Mouse (Mus musculus): ENCODE data around the gene Pfn1.

Pfn1 gene

DNA sequence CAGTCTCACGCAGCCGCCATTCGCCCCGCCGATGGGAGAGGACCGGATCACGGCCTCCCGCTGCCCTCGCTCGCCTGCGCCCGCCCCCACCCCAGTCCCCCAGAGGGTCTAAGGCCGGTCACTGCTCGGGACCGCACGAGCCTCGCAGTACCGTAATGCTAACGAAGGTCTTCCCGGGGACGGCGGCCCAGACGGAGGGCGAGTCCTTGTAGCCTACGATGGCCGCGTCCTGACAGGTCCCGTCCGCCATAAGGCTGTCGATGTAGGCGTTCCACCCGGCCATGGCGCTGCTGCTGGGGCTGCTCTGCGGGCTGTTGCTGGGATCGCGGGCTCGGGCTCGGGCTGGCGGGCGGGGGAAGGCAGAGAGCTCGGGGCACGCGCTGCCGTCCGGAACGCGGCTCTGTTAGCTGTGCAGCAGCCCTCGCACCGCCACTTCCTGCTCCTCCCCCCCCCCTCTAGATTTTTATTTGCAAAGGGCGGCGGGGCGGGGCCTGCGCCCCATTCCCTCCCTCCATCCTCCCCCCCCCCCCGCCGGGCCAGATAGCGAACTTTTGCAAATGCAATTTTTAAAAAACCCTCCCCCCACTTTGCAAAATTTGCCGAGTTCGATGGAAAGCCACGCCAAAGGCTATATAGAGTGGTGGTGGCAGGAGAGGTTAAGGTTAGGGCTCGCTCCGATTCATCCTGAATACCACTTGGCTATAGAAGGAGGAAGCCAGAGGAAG lies at the start of gene Pfn1:
Pfn1 (minus strand) TSS at position 447 of the 725 bp plus-strand sequence.
- DNase-seq (ENCODE audit: low spot score): peak; percentile 78

DNA sequence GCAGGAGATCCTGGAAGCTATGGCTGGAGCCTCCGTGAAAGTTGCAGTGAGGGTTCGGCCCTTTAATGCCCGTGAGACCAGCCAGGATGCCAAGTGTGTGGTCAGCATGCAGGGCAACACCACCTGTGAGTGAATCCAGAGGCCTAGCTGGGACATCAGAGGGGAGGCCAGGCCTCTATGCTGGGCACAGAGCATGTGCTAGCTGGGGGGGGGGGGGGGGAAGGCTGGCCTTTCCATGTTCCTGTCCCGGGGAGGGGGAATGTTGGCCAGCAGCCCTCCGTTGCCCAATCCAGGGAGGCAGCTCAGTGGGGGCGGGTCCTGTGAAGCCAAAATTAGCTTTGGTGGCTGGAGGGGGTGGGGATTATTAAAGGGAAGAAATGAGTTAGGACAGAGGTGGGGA lies 48.3 kb upstream of the Pfn1 start:
- peak; percentile 46 for DNase-seq (ENCODE audit: low spot score)

DNA sequence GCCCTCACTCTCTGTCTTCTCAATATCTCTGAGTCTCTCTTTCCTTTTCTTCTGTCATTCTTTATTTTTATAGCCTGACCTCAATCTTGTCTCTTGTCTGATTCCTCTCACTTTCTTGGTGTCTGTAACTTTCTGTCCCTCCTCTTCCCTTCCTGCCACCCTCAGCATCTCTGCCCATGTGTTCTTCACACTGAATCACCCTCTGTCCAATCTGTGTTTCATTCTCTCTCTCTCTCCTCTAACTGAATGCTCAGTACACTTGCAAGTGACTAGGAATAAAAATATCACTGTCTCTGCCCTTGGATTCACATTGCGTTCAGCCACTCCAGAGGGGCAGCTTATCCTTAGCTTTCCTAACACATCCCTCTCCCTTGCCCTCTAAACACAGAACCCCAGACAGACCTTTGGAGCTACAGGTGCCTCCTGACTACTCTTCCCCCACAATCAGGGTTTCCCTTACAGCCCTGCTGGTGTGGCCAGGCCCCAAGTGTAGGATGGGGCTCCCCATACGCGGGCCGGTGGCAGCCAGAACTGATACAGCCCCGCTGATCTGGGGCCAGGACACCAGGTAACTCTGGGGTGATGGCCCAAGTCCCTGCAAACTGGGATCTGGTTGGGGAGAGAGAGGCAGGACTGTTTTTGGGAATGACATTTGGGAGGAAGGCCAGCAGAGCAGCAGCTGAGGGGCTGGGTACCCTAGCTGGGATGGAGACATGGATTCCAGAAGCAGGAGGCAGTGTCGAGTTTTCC lies 47.7 kb upstream of the Pfn1 start:
- no peak for DNase-seq (ENCODE audit: low spot score)

DNA sequence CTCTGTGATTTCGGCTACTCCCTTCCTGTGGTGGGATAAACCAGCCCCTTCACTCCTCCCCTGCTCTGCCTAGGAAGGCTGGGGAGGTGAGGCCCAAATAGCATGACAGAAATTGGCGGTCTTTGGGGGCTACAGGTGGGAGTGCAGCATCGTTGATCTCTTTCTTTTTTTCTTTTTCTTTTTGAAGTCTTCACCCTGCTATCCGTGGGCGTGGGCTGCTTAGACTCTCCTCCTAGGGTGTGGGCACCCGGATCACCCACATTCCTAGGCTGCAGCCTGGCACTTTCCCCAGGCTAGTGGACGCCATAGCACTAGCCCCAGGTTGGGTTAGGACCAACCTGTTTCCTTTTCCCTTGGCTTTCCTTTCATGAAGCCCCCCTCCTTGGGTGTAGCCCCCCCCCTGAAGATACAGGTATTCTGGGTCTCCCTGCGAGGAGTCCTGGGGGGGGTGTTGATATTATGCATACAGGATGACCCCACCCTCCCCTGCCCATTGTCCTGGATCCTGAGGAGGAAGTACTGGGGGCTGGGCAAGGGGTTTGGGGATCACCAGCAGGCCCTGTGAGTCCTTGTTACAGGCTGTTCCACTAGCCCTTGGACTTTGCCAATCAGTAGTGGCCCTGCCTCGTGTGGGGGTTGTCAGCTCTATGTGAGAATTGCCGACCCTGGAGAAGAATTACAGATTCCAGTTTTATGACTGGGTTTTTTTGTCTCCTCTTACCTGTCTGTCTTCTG lies 46.9 kb upstream of the Pfn1 start:
- DNase-seq (ENCODE audit: low spot score): peak; percentile 53

DNA sequence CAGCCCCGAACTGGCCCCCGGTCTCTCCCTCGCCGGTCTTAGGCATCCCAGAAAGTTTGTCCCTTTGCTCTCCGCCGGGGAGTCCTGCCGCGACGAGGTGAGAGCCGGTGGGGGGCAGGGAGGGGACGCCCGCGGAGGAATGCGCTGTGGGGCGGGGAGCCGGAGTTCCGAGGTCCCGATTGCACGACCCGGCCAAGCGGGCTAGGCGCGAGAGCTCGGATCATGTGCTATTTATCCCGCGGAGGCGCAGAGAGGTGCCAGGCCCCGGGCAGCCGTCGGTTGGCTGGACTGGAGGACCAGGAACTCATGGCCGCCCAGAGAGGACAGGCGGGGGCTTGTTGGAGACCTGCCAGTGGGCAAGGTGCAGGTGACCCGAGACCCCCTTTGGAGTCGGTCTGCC lies 46.2 kb upstream of the Pfn1 start:
- DNase-seq (ENCODE audit: low spot score): peak; percentile 79

DNA sequence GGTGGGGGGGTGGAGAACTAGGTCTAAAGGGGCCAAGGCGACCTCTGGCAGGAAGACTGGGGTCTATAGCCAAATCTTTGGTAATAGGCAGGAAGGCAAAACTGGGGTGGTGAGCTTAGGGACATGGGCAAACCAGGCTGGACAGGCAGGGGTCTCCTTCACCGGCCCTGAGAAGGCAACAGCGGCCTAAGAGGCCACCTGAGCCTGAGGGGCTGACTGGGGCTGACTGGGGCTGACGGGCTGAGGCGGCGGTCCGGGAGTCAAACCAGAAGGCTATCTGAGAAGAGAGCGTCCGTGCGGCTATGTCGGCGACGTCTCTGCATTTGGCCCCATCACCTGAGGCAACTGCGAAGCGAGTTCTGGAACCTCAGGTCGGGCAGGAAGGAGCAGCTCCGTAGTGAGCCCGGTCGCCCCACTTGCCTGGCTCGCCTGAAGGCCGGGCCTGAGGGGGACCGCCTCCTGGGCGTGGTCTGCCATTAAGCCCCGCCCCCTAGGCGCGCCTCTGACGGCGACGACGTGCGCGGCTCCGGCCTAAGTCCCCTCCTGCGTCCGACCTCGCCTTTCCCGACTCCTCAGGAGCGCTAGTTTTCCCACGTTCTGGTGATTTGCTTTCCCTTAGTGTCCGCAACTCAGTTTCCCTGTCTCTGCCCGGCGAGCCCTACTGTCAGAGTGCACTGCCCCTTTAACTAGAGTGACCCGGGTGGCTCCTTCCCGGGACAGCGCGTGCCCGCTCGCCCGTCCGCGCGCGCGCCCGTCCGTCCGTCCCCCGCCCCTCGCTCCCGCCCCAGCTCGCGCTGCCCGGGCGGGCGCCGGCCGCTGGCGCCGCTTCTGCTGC lies 45.5 kb upstream of the Pfn1 start, which contains the start of the genes Inca1 and Kif1c:
Inca1 (minus strand) TSS at position 434 of the 835 bp plus-strand sequence.
Kif1c (plus strand) TSS at position 827 of the 835 bp plus-strand sequence.
- peak; percentile 96 for DNase-seq (ENCODE audit: low spot score)

DNA sequence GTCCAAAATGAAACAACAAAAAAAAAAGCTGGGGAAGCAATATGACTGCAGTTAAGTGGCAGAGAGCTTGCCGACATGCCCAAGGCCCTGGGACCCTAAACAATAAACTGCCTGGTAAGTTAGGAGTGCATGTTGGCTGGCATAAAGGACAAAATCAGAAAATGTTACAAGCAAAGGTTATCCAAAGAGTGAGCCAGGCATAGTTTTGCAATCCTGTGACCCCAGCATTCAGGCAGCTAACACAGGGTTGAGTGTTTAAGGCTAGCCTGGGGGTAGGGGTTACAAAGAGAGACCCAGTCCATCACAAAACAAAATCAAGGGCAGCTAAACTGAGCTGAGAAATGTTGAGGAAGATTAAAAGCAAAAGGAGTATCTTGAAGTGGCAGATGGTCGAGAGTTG lies 44.6 kb upstream of the Pfn1 start:
- DNase-seq (ENCODE audit: low spot score): no peak

DNA sequence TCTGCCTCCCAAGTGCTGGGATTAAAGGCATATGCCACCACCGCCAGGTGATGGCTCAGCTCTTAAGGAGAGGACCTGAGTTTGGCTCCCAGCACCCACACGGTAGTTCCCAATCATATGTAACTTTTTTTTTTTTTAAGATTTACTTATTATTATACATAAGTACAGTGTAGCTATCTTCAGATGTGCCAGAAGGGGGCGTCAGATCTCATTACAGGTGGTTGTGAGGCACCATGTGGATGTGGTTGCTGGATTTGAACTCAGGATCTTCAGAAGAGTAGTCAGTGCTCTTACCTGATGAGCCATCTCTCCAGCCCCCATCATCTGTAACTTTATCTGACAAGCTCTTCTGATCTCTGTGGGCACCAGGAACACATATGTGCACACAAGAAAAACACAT lies 42.9 kb upstream of the Pfn1 start:
- DNase-seq (ENCODE audit: low spot score): no peak

DNA sequence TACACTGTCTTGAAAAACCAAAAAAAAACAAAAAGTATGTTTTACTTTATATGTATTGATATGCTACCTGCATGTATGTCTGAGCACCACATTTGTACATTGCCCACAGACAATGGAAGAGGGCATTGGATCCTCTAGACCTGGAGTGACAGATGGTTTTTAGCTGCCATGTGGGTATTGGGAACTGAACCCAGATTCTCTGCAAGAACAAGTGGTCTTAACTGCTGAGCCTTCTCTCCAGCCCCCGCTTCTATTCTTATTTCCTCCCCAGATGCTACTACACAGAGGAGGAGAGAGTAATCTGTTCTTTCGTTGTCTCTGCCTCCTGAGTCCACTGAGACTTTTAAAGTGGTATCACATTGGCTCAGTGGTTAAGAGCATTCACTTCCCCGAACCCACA lies 39.1 kb upstream of the Pfn1 start:
- no peak for DNase-seq (ENCODE audit: low spot score)

DNA sequence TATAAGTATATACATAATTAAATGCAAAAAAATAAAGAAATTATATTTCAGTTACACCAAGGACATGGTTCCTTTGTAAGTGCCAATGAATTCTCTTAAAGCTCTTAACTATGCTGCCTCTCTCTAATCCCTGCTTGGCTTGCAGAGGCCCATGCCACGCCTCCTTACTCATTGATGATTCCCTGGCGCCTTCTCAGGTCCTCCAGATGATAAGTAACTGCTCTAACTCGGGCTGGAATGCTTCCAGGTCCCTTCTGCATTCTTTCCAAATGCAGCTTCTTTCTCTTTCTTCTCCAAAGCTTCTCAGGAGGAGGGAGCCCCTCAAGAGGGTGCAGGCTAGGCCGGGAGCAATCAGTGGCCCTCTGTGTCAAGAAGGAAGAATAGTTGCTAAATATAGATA lies 35.1 kb upstream of the Pfn1 start:
- peak; percentile 27 for DNase-seq (ENCODE audit: low spot score)

DNA sequence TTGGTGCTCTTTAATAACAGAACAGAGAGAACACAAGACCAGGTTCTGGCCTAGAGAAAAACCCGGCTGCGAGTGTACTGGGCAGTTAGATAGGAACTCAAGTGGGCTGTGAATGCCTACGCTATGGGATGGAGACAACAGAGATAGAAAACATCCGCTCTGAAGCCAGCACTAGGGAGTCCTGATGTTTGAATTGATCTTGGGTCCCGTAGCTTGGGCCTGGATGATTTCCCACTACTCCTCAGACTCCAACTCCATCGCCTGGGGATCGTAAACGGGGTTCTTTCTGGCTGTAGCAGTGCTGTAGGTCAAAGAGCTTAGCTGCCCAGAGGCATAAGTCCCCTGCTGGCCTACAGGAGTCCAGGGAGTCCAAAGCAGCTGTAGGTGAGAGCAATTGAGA lies 33.9 kb upstream of the Pfn1 start:
- no peak for DNase-seq (ENCODE audit: low spot score)

DNA sequence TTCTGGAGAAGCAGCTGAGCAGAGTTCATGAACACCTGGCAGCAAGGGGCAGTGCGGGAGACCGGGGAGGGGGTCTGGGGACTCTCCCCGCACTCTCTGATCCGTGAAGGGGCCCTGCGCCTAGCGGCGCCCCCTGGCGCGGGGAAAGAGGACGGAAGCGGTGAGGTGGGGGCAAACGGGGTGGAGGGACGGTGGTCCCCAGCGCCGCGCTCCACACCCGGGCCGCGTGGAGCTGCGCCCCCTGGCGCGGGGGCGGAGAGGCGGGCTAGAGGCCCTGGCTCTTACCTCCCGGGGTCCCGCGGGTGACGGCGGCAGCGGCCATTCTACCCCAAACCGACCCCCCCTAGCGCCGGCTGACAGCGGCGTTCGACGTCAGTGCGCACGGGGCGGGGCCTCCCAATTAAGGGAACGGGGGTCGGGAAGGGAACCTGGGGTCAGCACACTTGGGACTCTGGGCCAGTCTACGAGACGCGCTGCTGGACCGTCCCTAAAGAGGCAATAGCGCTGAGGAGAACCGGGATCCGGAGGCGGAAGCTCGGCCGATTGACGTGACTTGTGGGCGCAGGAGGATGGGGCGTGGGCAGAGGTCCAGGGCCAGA lies 33.3 kb upstream of the Pfn1 start, which contains the start of gene Camta2:
Camta2 (minus strand) TSS at position 505 of the 599 bp plus-strand sequence.
- peak; percentile 86 for DNase-seq (ENCODE audit: low spot score)

DNA sequence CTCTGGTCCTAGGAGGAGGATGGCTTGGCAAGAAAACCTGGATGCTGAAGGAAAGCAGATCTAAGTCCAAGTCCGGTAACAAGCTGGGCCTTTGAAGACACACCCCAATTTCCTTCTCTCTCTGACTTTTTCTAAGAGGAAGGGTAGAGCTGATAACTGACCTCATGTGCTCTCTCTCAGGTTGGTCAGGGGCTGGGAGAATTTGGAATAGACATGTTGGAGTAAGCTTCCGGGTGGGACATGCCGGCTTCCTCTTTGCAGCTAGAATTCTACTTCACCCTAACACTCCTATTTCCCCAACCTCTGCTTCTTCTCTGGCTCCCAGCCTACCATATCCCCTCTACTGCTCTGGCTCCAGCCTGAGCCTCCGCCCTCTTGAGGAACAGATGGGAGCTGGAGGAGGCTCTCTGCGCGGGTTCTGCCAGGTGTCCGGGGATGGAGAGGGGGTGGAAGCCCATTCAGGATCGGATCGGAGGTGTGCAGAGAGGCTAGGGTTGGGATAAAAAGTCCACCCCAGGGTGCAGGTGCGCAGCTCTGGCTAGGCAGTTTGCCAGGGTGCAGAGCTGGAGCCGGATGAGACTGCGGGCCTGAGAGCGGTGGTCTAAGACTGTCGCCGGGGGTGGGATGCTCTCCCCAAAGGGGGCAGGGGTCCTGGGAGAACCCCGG lies 32.6 kb upstream of the Pfn1 start:
- peak; percentile 22 for DNase-seq (ENCODE audit: low spot score)

DNA sequence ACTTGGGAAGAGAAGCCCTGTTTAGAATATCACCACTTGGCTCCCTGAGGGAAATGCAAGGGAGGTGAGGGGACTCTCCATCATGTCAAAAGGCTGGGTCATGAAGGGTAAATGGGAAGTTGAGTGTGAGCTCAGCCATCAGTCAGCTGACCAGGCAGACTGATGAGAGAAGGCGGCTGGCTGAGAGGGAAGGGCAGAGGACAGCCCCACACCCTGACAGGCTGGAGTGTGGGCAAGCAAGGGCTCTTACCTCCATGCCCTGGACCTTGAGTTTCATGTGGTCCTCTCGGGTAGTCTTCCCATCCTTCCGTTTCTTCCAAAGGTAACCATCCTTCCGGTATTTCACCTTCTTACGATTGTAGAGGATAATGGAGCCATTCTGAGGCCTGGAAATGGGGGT lies 29.2 kb upstream of the Pfn1 start:
- DNase-seq (ENCODE audit: low spot score): no peak

DNA sequence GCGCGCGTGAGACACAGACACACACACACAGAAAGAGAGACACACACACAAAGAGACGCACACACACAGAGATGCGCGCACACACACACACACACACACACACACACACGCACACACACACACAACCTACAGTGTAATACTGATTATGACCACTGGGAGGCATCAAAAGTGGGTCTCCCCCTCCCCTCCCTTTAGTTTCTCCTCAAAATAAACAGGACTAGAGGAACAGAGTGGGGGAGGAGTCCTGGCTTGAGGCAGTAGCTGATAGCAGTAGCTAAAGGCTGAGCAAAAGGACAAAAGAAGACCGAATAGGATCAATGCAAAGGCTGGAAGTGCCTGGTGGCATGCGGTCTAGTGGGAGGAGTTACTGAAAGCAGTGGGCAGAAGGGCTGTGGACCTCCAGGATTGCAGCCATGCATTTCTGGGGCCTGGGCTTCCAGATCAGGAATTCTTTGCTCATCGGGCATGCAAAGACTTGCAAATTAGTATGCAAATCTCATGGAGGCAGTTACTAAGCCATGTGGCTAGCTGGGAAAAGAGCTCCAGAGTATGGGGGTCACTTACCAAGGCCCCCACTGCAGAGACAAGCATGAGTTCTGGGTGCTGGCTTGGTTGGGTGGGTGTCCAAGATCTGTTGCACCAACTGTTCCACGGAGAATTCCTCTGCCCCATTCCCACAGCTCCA lies 27.6 kb upstream of the Pfn1 start:
- no peak for DNase-seq (ENCODE audit: low spot score)

DNA sequence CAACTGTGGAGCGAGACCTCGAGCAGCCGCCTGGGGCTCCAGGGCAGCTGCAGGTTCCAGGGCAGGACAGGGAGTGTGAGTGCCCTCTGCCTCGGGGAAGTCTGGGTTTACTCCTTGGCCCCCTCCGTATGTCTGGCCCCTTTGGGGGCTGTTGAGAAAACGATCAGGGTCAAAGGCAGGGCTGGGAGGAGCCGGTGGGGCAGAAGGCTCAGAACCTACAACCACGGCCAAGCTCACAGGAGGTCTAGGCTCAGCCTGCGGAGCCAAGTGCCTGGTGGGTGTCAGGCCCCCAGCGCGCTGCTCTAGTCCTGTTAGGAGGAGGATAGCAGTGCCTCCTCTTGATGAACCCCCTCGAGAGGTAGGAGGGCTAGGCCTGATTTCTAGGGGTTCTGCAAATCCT lies 26.7 kb upstream of the Pfn1 start:
- DNase-seq (ENCODE audit: low spot score): no peak

DNA sequence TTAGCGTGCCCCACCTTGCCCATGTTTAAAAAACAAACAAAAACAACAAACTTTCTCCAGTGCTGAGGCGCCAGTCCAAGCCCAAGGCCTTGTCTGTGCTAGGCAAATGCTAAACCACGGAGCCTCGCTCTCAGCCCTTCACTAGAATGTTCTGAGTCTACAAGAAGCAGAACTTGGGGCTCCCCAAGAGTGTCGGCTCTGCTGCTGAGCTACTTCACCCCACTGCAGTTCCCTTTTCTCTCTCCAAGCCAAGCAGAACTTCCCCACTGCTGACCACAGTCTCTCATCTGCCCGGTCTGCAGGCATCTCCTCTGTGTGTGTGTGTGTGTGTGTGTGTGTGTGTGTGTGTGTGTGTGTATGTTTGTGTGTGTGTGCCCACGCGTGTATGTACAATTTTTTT lies 25.4 kb upstream of the Pfn1 start:
- no peak for DNase-seq (ENCODE audit: low spot score)

DNA sequence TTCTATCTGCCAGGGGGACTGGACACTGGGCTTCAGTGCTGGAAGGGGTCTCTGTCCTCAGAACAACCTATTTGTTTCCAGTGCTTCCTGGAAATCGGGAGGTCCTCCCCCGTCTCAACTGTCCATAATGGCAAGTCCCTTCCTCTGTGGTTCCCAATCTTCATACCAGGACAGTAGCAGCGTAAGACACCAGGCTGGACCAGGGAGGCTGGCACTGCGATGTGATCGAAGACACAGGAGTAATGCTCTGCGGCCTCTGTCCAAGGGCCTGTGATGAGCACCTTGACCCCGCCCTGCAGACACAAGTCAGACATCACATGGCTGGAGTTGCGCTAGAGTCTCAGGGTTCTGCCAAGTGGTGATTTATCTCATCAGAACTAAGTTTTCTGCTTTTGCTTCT lies 24.9 kb upstream of the Pfn1 start:
- no peak for DNase-seq (ENCODE audit: low spot score)

DNA sequence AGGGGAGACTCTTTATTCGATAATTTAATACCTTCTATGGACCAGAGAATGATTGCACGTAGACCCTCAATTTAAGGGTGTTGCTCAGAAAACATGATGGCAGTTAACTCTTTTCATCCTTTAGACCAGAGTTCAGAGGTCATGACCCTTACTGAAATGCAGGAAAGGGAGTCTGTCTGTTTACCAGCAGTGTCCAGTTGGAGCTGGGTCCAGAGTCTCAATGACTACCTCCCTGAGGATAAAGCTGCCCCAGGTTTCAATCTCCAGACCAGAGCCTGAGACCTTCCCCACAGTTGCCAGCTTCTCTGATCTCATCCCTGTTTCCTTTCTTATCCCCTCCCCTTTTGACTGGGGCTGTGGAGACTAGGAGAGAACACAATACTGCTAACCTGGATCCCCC lies 24.1 kb upstream of the Pfn1 start:
- DNase-seq (ENCODE audit: low spot score): no peak

DNA sequence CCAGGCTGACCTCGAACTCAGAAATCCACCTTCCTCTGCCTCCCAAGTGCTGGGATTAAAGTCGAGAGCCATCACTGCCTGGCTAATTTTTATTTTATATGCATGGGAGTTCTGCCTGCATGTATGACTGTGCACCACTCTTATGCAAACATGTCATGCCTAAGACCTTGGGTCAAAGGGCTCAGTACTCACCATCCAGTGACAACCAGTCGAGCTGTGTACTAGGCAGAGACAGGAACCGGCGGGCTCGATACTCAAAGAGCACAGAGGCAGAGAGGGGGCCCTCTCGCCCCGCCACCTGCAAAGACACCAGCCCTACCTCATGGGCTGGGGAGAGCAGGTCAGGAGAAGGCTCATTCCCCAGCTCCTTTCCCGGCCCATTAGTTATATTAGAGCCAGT lies 23.6 kb upstream of the Pfn1 start:
- no peak for DNase-seq (ENCODE audit: low spot score)
